Mouse (Mus musculus) neural tube, embryonic 11.5 days (tissue): ENCODE results near the gene Syt6. TPM values are rescaled to one million over a fixed set of nuclear protein-coding genes. Genes with fewer than 3 reads are reported as not detected.

Source experiments
- ATAC-seq: fragments of 200-750 bp; cut with Nextera tagmentation; 2 replicates; pipeline ENCODE4 v1.8.0; 2017; ENCODE audit warnings: moderate number of reproducible peaks, mild to moderate bottlenecking, moderate TSS enrichment, moderate library complexity; ENCODE audit not compliant: insufficient read depth, low FRiP score, low TSS enrichment
- DNase-seq: peaks from one replicate; pipeline ENCODE4 v3.0.0-alpha.2; 2015; ENCODE audit warnings: low spot score
- H3K27ac ChIP-seq: fragments of 300-500 bp; sonication (generic); 2 replicates; pipeline ENCODE4 v1.5.1; 2014; ENCODE audit warnings: low read depth, mild to moderate bottlenecking, low read length
- H3K27me3 ChIP-seq: fragments of 300-500 bp; sonication (generic); 2 replicates; pipeline ENCODE4 v1.6.1; 2014; ENCODE audit warnings: mild to moderate bottlenecking, low read length, mixed read lengths; ENCODE audit not compliant: control insufficient read depth, insufficient read depth
- H3K36me3 ChIP-seq: fragments of 300-500 bp; sonication (generic); 2 replicates; pipeline ENCODE4 v1.6.1; 2014; ENCODE audit warnings: mild to moderate bottlenecking, low read length, moderate library complexity, mixed read lengths; ENCODE audit not compliant: control insufficient read depth, insufficient read depth
- H3K4me1 ChIP-seq: fragments of 300-500 bp; sonication (generic); 2 replicates; pipeline ENCODE4 v1.6.1; 2014; ENCODE audit warnings: low read length, mixed read lengths; ENCODE audit not compliant: control insufficient read depth, insufficient read depth
- H3K4me2 ChIP-seq: fragments of 300-500 bp; sonication (generic); 2 replicates; pipeline ENCODE4 v1.6.1; 2014; ENCODE audit warnings: low read depth, mild to moderate bottlenecking, moderate library complexity
- H3K4me3 ChIP-seq: fragments of 300-500 bp; sonication (generic); 2 replicates; pipeline ENCODE4 v1.5.1; 2014; ENCODE audit warnings: low read depth, low read length
- H3K9ac ChIP-seq: fragments of 300-500 bp; sonication (generic); 2 replicates; pipeline ENCODE4 v1.6.1; 2014; ENCODE audit warnings: mild to moderate bottlenecking, low read length
- H3K9me3 ChIP-seq: fragments of 300-500 bp; sonication (generic); 2 replicates; pipeline ENCODE4 v1.6.1; 2016; ENCODE audit warnings: low read length; ENCODE audit not compliant: control insufficient read depth
- WGBS: fragments of 180-500 bp; shearing (Covaris S2); extraction: QIAGEN DNeasy Blood & Tissue Kit; methylation state at CpG from one replicate; pipeline ENCODE4 v1.1.7; 2014; 5-methylcytosine and 5-hydroxymethylcytosine counted together
- microRNA-seq: library from miRNA; unstranded; fragments of <30 nt; microRNA quantifications from one replicate; pipeline ENCODE4, GENCODE M21; 2016
- polyA plus RNA-seq: library from polyadenylated mRNA; unstranded; fragments of >200 nt; fragmentation: Nextera tagmentation; extraction: Ambion mirVana; gene quantifications from 2 replicates; pipeline ENCODE4 v1.2.1, GENCODE M21; 2014

Gene Syt6
- polyA plus RNA-seq, 1 experiment from 2014 or later: 3.1 TPM

DNA sequence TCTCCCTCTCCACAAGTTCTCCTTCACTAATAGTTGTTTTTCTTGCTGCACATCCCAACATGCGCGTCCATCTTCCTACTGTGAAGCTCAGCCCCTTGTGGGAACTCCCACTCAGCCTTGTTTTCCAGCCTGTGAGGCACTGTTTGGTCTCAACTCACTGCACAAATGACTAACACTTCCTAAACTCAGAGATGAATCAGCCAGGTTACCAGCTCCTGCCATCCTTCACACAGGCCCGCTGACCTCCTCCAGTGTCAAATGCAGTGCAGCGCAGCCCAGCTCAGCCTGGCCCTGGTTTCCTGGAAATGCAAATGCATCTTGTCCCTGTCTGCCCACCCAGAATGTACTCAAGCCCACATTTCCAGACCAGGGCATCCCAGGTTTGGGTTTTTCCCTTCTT is 107.4 kb downstream of the Syt6 start:
- H3K9me3 ChIP-seq: no peaks in the 10 kb centered on the region
- DNase-seq: no peak
- H3K36me3 ChIP-seq: no peaks in the 10 kb centered on the region
- H3K27ac ChIP-seq: no peak overlapping the region
- no peaks in the 10 kb centered on the region for H3K4me1 ChIP-seq
- no peak overlapping the region for H3K4me2 ChIP-seq
- no peak for ATAC-seq
- H3K4me3 ChIP-seq: no peak overlapping the region
- H3K27me3 ChIP-seq: no peaks in the 10 kb centered on the region
- no peak overlapping the region for H3K9ac ChIP-seq
- whole genome bisulfite sequencing: 51% methylated on average over 4 of the region's 4 CpGs

DNA sequence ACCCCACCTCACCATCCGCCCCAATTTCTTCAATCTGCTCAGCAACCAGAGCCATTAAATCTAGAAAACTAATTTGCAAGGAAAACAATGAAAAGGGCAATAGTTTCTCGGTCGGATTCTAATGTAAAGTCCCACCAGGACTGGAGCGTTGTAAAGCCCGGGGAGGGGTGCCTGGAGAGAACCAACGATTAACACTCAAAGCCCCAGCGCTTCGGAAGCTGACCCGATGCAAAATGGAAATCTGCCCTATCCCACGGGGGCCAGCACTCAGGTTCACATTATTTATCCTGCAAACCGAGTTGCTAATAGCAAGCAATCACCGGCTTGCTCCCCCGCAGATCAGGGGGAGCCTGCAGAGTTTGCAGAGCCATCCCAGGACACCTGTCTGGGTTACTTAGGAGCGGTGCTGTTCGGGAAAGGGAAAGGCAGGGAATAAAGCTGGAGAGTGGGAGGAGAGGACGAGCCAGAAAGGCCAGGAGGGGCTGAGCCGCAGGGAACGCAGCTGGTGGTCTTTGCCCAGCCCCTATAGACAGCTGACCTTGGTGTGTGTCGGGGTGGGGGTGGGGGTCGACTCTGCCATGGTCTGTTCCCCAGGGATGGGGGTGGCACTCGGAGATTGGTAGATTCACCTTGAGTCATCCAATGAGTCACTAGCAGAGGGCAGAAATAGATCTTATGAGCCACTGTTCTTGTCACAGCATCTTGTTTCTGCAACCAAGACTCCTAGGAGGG is 108.4 kb downstream of the Syt6 start:
- Histone ChIP-seq H3K9me3 (no peaks in the 10 kb centered on the region), H3K27ac (no peak overlapping the region), H3K4me1 (no peaks in the 10 kb centered on the region), H3K9ac (no peak overlapping the region), H3K4me3 (no peak overlapping the region), H3K4me2 (peak overlapping the region; percentile 34; the same call in 1 of the 2 replicates), H3K27me3 (no peaks in the 10 kb centered on the region), H3K36me3 (no peaks in the 10 kb centered on the region)
- DNase-seq: peak; percentile 32
- peak; percentile 63 for ATAC-seq
- WGBS: 1% methylated on average over 21 of the region's 21 CpGs

DNA sequence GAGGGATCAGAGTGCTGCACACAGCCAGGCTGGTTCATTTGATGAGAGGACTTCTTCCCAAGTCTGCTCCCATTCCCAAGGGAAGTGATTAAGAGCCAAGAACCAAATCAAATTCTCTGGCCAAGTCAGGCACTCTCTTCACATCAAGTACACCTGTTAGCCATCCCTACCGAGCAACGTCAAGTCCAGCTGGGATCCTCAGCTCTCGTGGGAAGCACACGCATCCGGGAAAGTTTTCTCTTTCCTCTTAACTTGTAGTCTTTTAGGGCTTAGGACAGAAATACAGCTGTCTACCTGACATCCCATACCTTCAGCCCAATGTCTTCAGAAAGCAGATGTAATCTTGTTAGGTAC is 108.9 kb downstream of the Syt6 start:
- H3K27ac ChIP-seq: no peak overlapping the region
- DNase-seq (no peak), ATAC-seq (no peak)
- H3K4me3 ChIP-seq: no peak overlapping the region
- H3K9ac ChIP-seq: no peak overlapping the region
- WGBS: 38% methylated on average over 5 of the region's 5 CpGs
- H3K27me3 ChIP-seq: no peaks in the 10 kb centered on the region
- H3K36me3 ChIP-seq: no peaks in the 10 kb centered on the region
- no peak overlapping the region for H3K4me2 ChIP-seq
- no peaks in the 10 kb centered on the region for H3K4me1 ChIP-seq
- H3K9me3 ChIP-seq: no peaks in the 10 kb centered on the region

DNA sequence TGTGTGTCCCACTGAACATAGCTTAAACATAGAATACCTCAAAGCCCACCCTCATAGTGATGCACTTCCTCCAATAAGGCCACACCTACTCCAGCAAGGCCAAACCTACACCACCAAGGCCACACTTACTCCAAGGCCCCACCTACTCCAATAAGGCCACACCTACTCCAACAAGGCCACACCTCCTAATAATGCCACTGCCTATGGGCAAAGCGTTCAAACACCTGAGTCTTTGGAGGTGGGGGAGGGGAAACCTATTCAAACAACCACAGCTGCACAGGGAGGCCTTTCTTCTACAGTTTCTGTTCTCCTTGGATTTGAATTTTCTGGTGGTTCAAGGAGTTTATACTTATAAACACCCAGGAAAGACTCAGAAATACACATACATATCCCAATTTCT is 114.0 kb downstream of the Syt6 start:
- 87% methylated on average over 1 of the region's 1 CpGs for WGBS
- H3K4me3 ChIP-seq: no peak overlapping the region
- no peaks in the 10 kb centered on the region for H3K9me3 ChIP-seq
- H3K36me3 ChIP-seq: no peaks in the 10 kb centered on the region
- no peak overlapping the region for H3K4me2 ChIP-seq
- DNase-seq (no peak), ATAC-seq (no peak)
- no peak overlapping the region for H3K9ac ChIP-seq
- H3K27me3 ChIP-seq: no peaks in the 10 kb centered on the region
- H3K27ac ChIP-seq: no peak overlapping the region
- H3K4me1 ChIP-seq: no peaks in the 10 kb centered on the region

DNA sequence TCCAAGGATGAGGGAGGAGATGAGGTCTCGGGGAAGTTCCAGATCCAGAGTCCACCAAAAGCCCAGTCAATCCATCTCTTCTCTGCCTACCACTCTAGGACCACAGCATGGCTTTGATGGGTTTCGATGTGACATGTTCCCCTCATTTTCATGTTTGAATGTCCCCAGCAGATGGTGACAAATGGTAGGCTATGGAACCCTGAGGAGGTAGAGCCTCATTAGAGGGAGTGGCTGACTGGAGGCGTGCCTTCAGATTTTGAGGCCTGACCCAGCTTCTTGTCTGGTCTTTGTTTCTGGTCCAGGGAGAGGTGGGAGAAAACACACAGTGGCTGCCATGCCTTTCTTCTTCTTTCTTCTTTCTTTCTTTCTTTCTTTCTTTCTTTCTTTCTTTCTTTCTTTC is 115.5 kb downstream of the Syt6 start:
- Histone ChIP-seq H3K27ac (no peak overlapping the region), H3K4me2 (no peak overlapping the region), H3K4me1 (no peaks in the 10 kb centered on the region), H3K9me3 (no peaks in the 10 kb centered on the region), H3K27me3 (no peaks in the 10 kb centered on the region), H3K4me3 (no peak overlapping the region), H3K9ac (no peak overlapping the region), H3K36me3 (no peaks in the 10 kb centered on the region)
- ATAC-seq (no peak), DNase-seq (no peak)
- 80% methylated on average over 3 of the region's 3 CpGs for WGBS

Small RNA genes within 50 kb of the gene (microRNA-seq; reads per million reads assigned to microRNA genes)
- not detected for gene Gm25325

Other genes with a start within 250 kb of the Syt6 start
- 0.13 TPM in 1 of 2 replicates, not detected in the other for gene Atg4a-ps, start 70.8 kb downstream of the Syt6 start, polyA plus RNA-seq
- gene Olfml3, start 162.8 kb downstream of the Syt6 start, polyA plus RNA-seq: 18.0 and 19.0 TPM in 2 replicates
- not detected in 2 replicates for gene Gm10964, start 164.1 kb downstream of the Syt6 start, polyA plus RNA-seq
- 15.4 and 16.0 TPM in 2 replicates for gene Hipk1, start 216.3 kb downstream of the Syt6 start, polyA plus RNA-seq
- gene Dclre1b, start 234.2 kb downstream of the Syt6 start, polyA plus RNA-seq: 33.5 and 35.9 TPM in 2 replicates
- gene Ap4b1, start 234.3 kb downstream of the Syt6 start, polyA plus RNA-seq: 27.4 and 27.6 TPM in 2 replicates
- gene Gm43064, start 234.3 kb downstream of the Syt6 start, polyA plus RNA-seq: 0.14 and 0.19 TPM in 2 replicates